Mouse (Mus musculus) midbrain, embryonic 10.5 days (tissue): ENCODE results near the gene Hoxa9. TPM values are rescaled to one million over a fixed set of nuclear protein-coding genes. Genes with fewer than 3 reads are reported as not detected.

Experiments
- DNase-seq: peaks from one replicate; pipeline ENCODE4 v3.0.0-alpha.2; 2017; ENCODE audit warnings: low spot score
- H3K27ac ChIP-seq: fragments of 300-500 bp; sonication (generic); replicated peaks from 2 replicates; pipeline ENCODE4 v1.5.1; 2016; ENCODE audit warnings: mild to moderate bottlenecking
- H3K27me3 ChIP-seq: fragments of 300-500 bp; sonication (generic); 2 replicates; pipeline ENCODE4 v1.6.1; 2016; ENCODE audit warnings: low read depth, mild to moderate bottlenecking; ENCODE audit not compliant: poor library complexity, severe bottlenecking
- H3K36me3 ChIP-seq: fragments of 300-500 bp; sonication (generic); 2 replicates; pipeline ENCODE4 v1.6.1; 2016; ENCODE audit warnings: mild to moderate bottlenecking, moderate library complexity
- H3K4me1 ChIP-seq: fragments of 300-500 bp; sonication (generic); 2 replicates; pipeline ENCODE4 v1.6.1; 2016
- H3K4me3 ChIP-seq: fragments of 300-500 bp; sonication (generic); 2 replicates; pipeline ENCODE4 v1.5.1; 2016; ENCODE audit warnings: mild to moderate bottlenecking, moderate library complexity
- H3K9me3 ChIP-seq: fragments of 300-500 bp; sonication (generic); replicated peaks from 2 replicates; pipeline ENCODE4 v1.6.1; 2016; ENCODE audit warnings: mild to moderate bottlenecking
- WGBS: fragments of 180-500 bp; shearing (Covaris S2); methylation state at CpG from one replicate; pipeline ENCODE4 v1.1.7; 2016; 5-methylcytosine and 5-hydroxymethylcytosine counted together
- polyA plus RNA-seq: library from polyadenylated mRNA; unstranded; fragments of >200 nt; fragmentation: Nextera tagmentation; extraction: Ambion mirVana; gene quantifications from 2 replicates; pipeline ENCODE4 v1.2.1, GENCODE M21; 2016

Hoxa9 gene
- polyA plus RNA-seq, 1 experiment from 2014 or later, result not detected

DNA sequence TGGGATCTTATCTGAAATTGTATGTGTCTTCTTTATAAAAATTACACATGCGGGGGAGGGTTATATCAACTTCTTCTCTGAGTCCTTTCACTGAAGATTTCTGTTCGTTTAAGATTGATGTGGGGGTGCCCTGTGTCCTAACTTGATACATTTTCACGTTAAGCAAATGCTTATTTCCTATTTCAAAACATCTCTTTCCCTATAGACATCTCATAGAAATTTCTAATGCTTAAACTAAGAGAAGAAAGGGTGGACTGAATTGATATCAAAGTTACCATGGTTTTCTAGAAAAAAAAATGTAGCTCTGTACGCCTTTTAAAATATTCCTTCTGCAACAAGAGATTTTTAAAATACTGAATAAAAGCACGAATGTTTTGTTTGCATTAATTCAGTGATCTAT lies 36.3 kb upstream of the Hoxa9 start:
- no peaks in the 10 kb centered on the region for H3K9me3 ChIP-seq
- 20% methylated on average over 5 of the region's 5 CpGs for WGBS
- DNase-seq, result no peak
- no peaks in the 10 kb centered on the region for H3K36me3 ChIP-seq
- peaks cover 100% of the 10 kb centered on the region for H3K27me3 ChIP-seq
- H3K27ac ChIP-seq, result no peak overlapping the region
- H3K4me3 ChIP-seq, result no peak overlapping the region
- no peaks in the 10 kb centered on the region for H3K4me1 ChIP-seq

DNA sequence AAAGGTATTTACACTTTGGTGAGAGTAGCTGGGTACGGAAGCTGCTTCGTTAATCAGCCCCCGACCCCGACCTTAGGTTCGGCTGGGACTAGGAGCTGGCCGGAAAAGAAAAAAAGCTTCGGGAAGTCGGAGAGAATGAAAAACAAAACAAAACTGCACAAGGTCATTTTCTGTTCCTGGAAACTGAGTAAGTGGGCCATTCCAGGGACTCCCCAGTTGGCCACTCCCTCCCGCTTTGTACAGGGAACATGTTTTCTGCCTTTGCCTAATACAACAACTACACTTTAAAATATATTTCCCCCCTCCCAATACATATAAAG lies 35.7 kb upstream of the Hoxa9 start:
- no peak overlapping the region for H3K4me3 ChIP-seq
- 2% methylated on average over 9 of the region's 9 CpGs for WGBS
- peaks cover 100% of the 10 kb centered on the region for H3K27me3 ChIP-seq
- no peaks in the 10 kb centered on the region for H3K4me1 ChIP-seq
- H3K36me3 ChIP-seq, result no peaks in the 10 kb centered on the region
- no peaks in the 10 kb centered on the region for H3K9me3 ChIP-seq
- no peak for DNase-seq
- no peak overlapping the region for H3K27ac ChIP-seq

DNA sequence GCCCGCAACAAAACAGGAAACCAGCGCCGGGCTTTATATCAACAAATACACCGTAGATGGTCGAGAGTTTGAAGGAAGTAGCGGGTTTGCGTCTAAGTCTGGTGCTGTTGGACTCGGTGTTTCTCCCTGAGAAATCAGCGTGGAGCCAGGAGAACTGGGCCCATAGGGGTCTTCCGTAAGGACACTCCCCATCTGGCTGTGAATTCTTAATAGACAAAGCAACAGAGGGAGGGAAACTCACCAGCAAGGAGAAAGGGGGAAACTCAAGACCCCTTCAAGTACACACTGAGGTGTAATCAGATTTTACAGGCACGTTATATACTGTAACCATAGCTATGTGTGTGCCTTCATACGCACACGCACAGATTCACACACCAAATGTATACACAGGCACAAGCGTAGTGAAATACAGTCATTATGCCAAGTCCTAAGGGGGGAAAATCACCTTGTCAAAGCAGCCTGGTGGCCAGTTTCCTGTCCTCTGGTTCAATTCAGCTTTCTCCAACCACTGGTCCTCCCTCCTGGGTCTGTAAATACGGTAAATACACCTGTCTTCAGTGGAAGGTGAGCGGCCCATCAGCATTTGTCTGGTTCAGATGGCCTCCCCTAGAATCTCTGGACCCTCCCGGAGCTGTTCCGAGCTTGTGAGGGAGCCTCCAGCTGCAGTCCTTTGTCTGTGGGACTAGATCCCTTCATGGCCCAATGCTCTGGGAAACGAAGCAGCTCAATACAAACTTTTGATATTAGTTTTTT lies 35.2 kb upstream of the Hoxa9 start:
- 1% methylated on average over 19 of the region's 19 CpGs for WGBS
- H3K4me3 ChIP-seq, result no peak overlapping the region
- DNase-seq, result peak; percentile 55

DNA sequence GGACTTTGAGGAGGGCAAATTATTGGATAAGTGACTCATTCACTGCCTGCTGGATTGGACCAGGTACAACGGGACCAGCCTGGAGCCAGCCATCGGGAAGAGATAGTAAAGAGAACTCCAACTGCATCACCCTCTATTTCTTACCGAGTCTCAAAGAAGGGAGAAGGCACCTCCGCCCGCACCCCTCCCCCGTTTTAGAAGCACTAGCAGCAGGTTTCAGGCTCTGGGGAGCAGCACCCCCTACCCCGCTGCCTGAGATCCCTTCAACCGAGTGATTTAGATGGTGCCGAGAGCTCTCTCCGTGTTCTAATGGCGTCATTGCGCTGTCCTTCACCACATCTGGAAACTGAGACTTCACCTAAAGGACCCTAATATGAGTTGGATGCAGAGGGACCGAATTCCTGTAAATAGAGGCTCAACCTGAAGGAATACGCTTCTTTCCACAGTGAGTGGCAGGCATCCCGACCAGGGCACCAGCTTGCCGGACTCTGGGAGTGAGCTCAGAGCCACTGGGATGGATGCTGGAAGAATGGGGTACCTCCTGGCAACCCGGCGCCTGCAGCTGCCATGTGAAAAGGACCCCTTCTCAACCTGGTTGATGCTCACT lies 34.5 kb upstream of the Hoxa9 start:
- Histone ChIP-seq H3K27me3 (peaks cover 100% of the 10 kb centered on the region), H3K9me3 (no peaks in the 10 kb centered on the region), H3K36me3 (no peaks in the 10 kb centered on the region), H3K27ac (no peak overlapping the region), H3K4me1 (peaks cover 8% of the 10 kb centered on the region), H3K4me3 (no peak overlapping the region)
- WGBS, result 2% methylated on average over 18 of the region's 18 CpGs
- DNase-seq, result peak; percentile 51

More for the DNA sequence above, 35.2 kb upstream of the Hoxa9 start:
- Histone ChIP-seq H3K36me3 (no peaks in the 10 kb centered on the region), H3K4me1 (peaks cover 1% of the 10 kb centered on the region; the same call in 1 of the 2 replicates), H3K9me3 (no peaks in the 10 kb centered on the region), H3K27ac (no peak overlapping the region), H3K27me3 (peaks cover 100% of the 10 kb centered on the region)

DNA sequence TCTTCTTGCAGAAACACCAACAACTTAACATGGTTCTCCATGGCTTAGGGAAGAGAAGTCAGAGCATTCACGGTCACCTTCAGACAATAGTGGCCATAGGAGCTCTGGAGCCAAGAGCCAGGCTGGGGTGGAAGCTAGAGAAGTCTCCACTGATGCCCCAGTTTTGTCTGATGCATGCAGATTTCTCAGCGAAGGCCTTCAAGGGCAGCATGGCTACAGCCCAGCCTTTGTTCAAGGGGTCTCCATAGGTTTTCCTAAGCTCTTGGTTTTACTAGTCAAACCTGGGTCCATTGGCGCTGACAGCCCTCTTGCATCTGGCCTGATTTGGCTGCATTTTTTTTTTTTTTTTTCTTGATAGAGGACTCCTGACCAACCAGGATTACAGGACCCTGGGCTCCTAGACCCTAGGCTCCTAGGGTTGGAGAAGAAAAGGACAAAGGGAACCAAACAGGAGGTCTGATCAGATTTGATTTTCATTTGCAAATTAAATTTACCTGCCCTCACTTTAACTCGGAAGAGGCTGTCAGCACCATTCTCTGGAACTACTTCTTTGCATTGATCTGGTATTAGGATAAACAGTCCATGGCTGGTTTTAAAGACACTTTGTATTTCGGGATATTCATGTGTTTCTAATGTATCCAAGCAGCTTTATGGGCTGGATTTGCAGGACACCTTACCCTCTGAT lies 33.4 kb upstream of the Hoxa9 start:
- Histone ChIP-seq H3K27me3 (peaks cover 100% of the 10 kb centered on the region), H3K4me1 (peaks cover 15% of the 10 kb centered on the region), H3K9me3 (no peaks in the 10 kb centered on the region), H3K4me3 (no peak overlapping the region), H3K27ac (no peak overlapping the region), H3K36me3 (no peaks in the 10 kb centered on the region)
- 2% methylated on average over 5 of the region's 5 CpGs for WGBS
- peak; percentile 43 for DNase-seq

DNA sequence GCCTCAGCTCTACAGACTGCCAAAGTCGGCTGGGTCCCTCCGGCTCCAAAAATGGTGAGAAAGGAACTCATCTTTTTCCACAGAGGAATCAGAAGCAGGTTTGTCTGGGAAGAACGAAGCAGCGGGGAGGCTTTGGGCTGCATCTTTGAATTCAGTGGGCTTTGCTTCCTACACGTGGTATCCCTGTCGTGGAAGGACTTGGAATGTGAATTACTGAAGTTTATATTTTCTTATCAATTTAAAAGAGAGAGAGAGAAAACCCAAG lies 32.4 kb upstream of the Hoxa9 start:
- peaks cover 15% of the 10 kb centered on the region for H3K4me1 ChIP-seq
- H3K36me3 ChIP-seq, result no peaks in the 10 kb centered on the region
- H3K27ac ChIP-seq, result no peak overlapping the region
- H3K9me3 ChIP-seq, result no peaks in the 10 kb centered on the region
- no peak overlapping the region for H3K4me3 ChIP-seq
- DNase-seq, result no peak
- H3K27me3 ChIP-seq, result peaks cover 100% of the 10 kb centered on the region
- WGBS, result 1% methylated on average over 6 of the region's 6 CpGs

DNA sequence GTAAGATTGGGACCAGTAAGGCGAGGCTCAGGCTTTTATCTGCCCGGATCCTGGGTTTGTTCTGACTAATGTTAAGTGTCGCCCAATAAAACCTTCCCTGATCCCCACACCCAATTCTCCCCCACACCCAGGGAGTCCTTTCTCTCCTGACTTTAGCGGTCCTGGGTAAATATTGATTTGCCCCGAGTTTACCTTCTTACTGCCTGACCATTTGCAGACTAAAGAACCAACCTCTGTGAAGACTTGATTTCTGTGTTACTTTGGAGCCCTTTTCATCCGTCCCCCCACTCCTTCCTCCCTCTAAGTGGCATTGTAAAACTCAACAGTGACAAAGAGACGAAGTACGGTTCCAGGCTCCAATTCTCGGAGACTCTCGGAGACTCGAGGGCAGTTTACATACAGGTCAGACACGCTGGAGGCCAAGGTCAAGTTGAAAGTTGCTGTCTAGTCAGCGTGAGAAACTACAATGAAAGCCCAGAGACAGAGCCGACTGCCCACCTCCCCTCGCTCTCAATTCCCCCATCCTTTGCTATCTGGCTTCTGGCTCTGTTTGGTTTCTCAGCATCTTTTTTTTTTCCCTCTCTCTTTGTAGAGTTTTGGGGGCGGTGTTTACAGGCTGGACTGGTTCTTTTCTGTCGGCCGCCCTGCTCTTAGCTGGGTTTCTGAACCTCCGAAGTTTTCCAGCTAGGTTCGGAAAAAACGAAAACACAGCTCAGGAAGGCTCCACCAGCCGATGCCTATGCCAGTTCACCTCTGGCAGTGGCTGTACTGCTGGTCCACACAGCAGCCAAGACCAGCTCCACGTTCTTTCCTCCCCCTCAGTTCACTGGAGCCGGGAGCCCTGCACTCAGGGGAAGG lies 31.8 kb upstream of the Hoxa9 start:
- no peak overlapping the region for H3K4me3 ChIP-seq
- H3K27me3 ChIP-seq, result peaks cover 100% of the 10 kb centered on the region
- 2% methylated on average over 24 of the region's 24 CpGs for WGBS
- peaks cover 15% of the 10 kb centered on the region for H3K4me1 ChIP-seq
- H3K9me3 ChIP-seq, result no peaks in the 10 kb centered on the region
- DNase-seq, result peak; percentile 54
- H3K36me3 ChIP-seq, result no peaks in the 10 kb centered on the region
- H3K27ac ChIP-seq, result no peak overlapping the region

DNA sequence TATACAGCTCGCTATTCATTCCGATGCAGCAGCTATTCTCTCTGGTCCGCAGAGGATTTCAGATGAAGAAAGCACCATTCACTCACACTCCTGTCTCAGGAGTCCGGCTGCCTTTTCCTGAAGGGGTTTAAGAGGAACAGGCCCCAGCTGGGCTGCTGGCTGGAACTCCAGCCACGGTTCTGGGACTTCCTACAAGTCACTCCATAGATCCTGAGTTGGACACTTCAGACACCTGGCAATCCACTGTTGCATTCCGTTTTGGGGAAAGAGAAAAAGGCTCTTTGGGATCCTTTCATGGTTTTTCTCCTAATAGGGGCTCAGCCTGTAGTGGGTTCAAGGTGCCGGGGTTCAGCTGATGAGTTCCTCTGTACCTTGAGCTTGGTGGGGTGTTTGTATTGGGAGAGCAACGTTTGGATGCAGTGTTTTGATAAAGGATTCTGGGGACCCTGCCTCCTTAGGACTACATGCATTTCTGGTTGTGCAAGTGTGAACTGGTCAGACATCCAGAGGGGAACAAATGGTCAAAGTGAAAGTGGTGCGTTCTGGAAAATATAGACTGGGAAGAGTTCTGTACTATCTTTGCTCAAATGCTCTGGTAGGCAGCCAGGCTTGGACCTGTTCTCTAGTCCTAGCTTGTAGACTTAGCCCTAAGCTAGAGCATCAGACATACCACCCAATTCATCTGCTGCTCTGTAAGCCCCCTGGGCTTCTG lies 31.0 kb upstream of the Hoxa9 start:
- Histone ChIP-seq H3K27me3 (peaks cover 100% of the 10 kb centered on the region), H3K9me3 (no peaks in the 10 kb centered on the region), H3K4me1 (peaks cover 15% of the 10 kb centered on the region), H3K4me3 (no peak overlapping the region), H3K27ac (no peak overlapping the region), H3K36me3 (no peaks in the 10 kb centered on the region)
- DNase-seq, result peak; percentile 49
- 3% methylated on average over 9 of the region's 9 CpGs for WGBS

DNA sequence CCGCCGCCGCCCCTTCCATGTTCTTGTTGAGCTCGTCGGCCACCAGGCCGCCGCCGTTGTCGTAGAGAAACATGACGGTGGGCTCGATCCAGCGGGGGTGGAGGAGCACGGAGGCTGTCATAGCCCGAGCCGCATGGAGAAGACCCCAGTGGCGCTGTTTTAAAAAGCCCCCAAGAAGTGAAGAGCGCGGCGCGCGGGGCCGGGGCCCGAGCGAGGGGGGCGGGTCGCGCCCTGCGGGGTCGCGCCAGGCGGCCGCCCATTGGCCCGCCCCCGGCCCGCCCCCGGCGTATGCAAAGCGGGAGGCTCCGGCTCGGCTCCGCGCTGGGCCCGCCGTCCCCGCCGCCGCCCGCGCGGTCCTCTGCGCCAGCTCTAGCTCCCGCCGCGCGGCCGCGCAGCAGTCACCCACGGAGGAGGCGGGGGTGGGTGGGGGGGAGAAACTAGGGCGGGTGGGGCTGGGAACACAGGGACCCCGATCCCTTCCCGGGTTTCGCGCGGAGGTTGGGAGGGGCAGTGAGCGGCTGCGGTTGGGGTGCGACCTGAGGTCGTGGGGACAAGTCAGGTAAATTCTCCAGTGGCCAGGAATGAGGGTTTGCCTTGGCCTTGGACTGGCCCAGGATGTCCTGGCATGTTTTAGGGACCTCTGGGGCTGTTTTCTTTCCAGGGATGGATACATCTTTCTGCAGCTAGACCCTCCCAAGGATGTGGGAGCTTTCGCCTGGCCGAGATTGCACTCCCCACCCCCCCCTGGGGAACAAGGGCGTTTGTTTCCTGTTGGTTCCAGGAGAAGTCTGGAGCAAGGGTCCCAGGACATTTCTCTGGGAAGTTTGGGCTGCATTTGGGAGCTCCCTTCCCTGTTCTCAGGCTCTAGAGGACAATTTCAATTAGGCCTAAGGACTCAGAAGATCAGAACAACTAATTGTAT lies 30.0 kb upstream of the Hoxa9 start, which contains the start of gene Hoxa13:
Gene Hoxa13 (minus strand): TSS at position 227 of the 922 bp plus-strand sequence.
- H3K4me3 ChIP-seq, result peak within 1 kb of the TSS; percentile 44
- peaks cover 15% of the 10 kb centered on the region for H3K4me1 ChIP-seq
- H3K36me3 ChIP-seq, result no peaks in the 10 kb centered on the region
- H3K27me3 ChIP-seq, result peaks cover 100% of the 10 kb centered on the region
- WGBS, result 0% methylated on average over 57 of the region's 72 CpGs
- no peaks in the 10 kb centered on the region for H3K9me3 ChIP-seq
- DNase-seq, result peak; percentile 67
- H3K27ac ChIP-seq, result no peak within 1 kb of the TSS

DNA sequence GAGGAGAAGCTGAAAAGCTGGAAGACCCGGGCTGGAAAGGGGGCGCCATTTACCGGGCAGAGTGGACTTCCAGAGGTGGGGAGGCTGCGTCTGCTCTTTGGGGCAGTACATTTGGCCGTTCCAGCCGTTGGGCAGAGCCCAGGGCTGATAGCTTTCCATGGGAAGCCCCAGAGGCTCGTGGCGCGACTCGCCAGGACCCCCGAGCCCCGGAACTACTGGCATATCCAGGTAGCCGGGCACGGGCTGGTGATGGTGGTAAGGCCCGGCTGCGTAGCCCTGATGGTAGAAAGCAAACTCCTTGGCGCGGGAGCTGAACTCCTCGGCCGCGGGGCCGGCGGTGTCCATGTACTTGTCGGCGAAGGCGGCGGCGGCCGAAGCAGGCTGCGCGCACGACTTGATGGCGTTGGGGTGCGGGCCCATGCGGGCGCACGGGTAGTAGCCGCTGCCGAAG lies 28.9 kb upstream of the Hoxa9 start:
- WGBS, result 1% methylated on average over 37 of the region's 39 CpGs
- no peaks in the 10 kb centered on the region for H3K36me3 ChIP-seq
- peaks cover 100% of the 10 kb centered on the region for H3K27me3 ChIP-seq
- H3K4me3 ChIP-seq, result peak overlapping the region; percentile 21
- H3K9me3 ChIP-seq, result no peaks in the 10 kb centered on the region
- H3K27ac ChIP-seq, result no peak overlapping the region
- DNase-seq, result peak; percentile 60
- peaks cover 15% of the 10 kb centered on the region for H3K4me1 ChIP-seq

DNA sequence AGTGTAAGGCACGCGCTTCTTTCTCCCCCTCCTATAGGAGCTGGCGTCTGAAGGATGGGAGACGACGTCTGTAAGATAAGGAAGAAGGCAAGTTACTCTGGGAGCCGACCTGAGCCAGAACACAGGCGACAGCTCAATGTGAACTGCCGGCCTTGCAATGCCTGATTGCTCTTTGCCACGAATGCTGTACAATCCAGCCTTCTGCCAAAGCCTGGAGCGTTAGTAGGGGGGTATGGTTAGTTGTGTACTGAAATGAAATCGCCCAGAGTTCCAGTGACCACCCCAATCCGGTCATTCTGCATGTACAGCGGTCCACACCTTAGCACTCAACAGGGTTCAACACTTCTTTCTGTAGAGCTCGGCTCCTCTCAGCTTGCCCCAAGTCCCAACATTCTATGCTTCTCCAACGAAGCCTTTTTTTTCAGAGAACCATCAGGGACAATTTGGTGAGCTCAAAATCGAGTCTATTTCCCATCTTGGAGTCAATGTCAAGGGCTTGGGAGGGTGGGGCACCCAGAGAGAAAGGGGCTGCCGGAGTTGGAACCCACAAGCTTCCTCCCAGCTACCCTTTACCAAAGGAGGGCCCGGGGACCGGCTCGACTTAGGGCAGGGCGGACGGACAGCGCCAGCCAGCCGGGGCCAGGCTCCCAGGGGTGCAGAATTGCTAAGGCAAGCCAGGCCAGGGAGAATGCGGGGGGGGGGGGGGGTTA lies 28.3 kb upstream of the Hoxa9 start:
- Histone ChIP-seq H3K36me3 (no peaks in the 10 kb centered on the region), H3K27me3 (peaks cover 100% of the 10 kb centered on the region), H3K9me3 (no peaks in the 10 kb centered on the region), H3K4me3 (no peak overlapping the region), H3K27ac (no peak overlapping the region), H3K4me1 (peaks cover 15% of the 10 kb centered on the region)
- WGBS, result under 1% methylated on average over 24 of the region's 25 CpGs
- DNase-seq, result peak; percentile 63
